In the genomic region with DNA sequence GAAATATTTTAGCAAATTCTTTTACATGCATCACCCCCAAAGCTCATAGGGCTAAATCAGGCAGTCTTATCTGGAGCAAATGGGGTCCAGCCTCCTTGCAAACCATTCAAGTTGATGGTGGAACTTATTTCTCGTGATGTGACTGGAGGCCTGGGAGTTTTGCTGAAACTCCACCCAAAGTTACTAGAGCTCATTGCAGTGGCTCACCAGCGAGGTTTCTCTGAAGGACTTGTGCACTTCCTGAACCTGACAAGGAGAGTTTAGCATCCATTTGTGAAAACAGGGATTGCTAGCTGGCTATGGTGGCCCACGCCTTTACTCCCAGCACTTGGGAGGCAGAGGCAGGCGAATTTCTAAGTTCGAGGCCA, we compare ENCODE assay signal across 12 mouse cellular contexts. TPM values are rescaled to one million over a fixed set of nuclear protein-coding genes. Genes with fewer than 3 reads are reported as not detected.
DNase-seq lines count a peak whose midpoint lies in the region; ATAC-seq and TF ChIP-seq lines count a peak whose summit lies in the region.
"Had no signal": no experiment of that assay in that cellular context is flagged by ENCODE, and none has a peak within 500 bp of the region (broad histone marks: within the 10 kb centered on the region; RNA-seq: fewer than 3 reads in every experiment).

No protein-coding gene starts in this region.

- no peak overlapping the region for H3K9ac ChIP-seq in forebrain, embryonic 12.5 days
- H3K9ac ChIP-seq in liver, embryonic 11.5 days (ENCODE audit: low read depth, low read length), result peak overlapping the region; percentile 91
- H3K9ac ChIP-seq in limb, embryonic 13.5 days, result peak overlapping the region; percentile 93; the same call in 1 of the 2 replicates
- no peak overlapping the region for H3K9ac ChIP-seq in hindbrain, postnatal 0 days (replicated peaks; ENCODE audit: low read length)
- H3K9ac ChIP-seq: limb, embryonic 12.5 days had no signal

- DNase-seq in forebrain, embryonic 10.5 days (ENCODE audit: extremely low spot score, low spot score), result no peak
- DNase-seq in liver, embryonic 11.5 days (ENCODE audit: low spot score), result no peak
- DNase-seq in liver, result no peak
- DNase-seq in hindbrain, postnatal 0 days (ENCODE audit: low spot score), result no peak

- no peak overlapping the region for H3K4me2 ChIP-seq in forebrain, embryonic 12.5 days
- no peak overlapping the region; the same call in none of the 2 replicates for H3K4me2 ChIP-seq in liver, embryonic 11.5 days
- H3K4me2 ChIP-seq in limb, embryonic 13.5 days (replicated peaks), result no peak overlapping the region
- no peak overlapping the region for H3K4me2 ChIP-seq in hindbrain, postnatal 0 days (ENCODE audit: low read depth, low read length)
- H3K4me2 ChIP-seq: embryonic facial prominence, embryonic 12.5 days had no signal

- H3K27ac ChIP-seq in forebrain, embryonic 10.5 days, result no peak overlapping the region
- H3K27ac ChIP-seq in forebrain, embryonic 12.5 days, result no peak overlapping the region
- no peak overlapping the region for H3K27ac ChIP-seq in liver, embryonic 11.5 days (ENCODE audit: low read depth, low read length)
- H3K27ac ChIP-seq in limb, embryonic 13.5 days, result no peak overlapping the region
- no peak overlapping the region for H3K27ac ChIP-seq in hindbrain, postnatal 0 days

- ATAC-seq in forebrain, embryonic 12.5 days (ENCODE audit: low FRiP score), result no peak
- ATAC-seq in liver, embryonic 11.5 days (replicated peaks; ENCODE audit: low FRiP score), result no peak
- no peak for ATAC-seq in limb, embryonic 13.5 days (ENCODE audit: low FRiP score, low read depth)
- no peak for ATAC-seq in frontal cortex, adult (ENCODE audit: low TSS enrichment)
- no peak for ATAC-seq in hindbrain, postnatal 0 days

- H3K4me1 ChIP-seq in forebrain, embryonic 10.5 days, result peaks cover 33% of the 10 kb centered on the region
- peaks cover 28% of the 10 kb centered on the region for H3K4me1 ChIP-seq in forebrain, embryonic 12.5 days
- H3K4me1 ChIP-seq in liver, embryonic 11.5 days (replicated peaks; ENCODE audit: control insufficient read depth, insufficient read depth, low read length), result peaks cover 17% of the 10 kb centered on the region
- peaks cover 51% of the 10 kb centered on the region for H3K4me1 ChIP-seq in E14TG2a.4 (replicated peaks; ENCODE audit: low read depth, low read length)
- H3K4me1 ChIP-seq in limb, embryonic 13.5 days, result peaks cover 27% of the 10 kb centered on the region
- H3K4me1 ChIP-seq in hindbrain, postnatal 0 days (ENCODE audit: insufficient read depth, low read length), result peaks cover 19% of the 10 kb centered on the region

- H3K36me3 ChIP-seq in forebrain, embryonic 10.5 days (replicated peaks), result peaks cover 9% of the 10 kb centered on the region; the same call in 1 of the 2 replicates
- H3K36me3 ChIP-seq in forebrain, embryonic 12.5 days (replicated peaks), result no peaks in the 10 kb centered on the region
- H3K36me3 ChIP-seq in liver, embryonic 11.5 days (ENCODE audit: control insufficient read depth, insufficient read depth, low read length), result no peaks in the 10 kb centered on the region
- peaks cover 23% of the 10 kb centered on the region for H3K36me3 ChIP-seq in E14TG2a.4 (ENCODE audit: insufficient read depth, low read length)
- H3K36me3 ChIP-seq in limb, embryonic 13.5 days, result no peaks in the 10 kb centered on the region; the same call in 1 of the 2 replicates
- no peaks in the 10 kb centered on the region for H3K36me3 ChIP-seq in hindbrain, postnatal 0 days (ENCODE audit: insufficient read depth, low read length)
- H3K36me3 ChIP-seq: embryonic facial prominence, embryonic 12.5 days; hindbrain, embryonic 15.5 days had no signal

- H3K9me3 ChIP-seq in forebrain, embryonic 10.5 days, result no peaks in the 10 kb centered on the region
- no peaks in the 10 kb centered on the region for H3K9me3 ChIP-seq in forebrain, embryonic 12.5 days
- no peaks in the 10 kb centered on the region for H3K9me3 ChIP-seq in liver, embryonic 11.5 days (ENCODE audit: control insufficient read depth, low read length)
- H3K9me3 ChIP-seq in E14TG2a.4 (ENCODE audit: low read length), result no peaks in the 10 kb centered on the region
- no peaks in the 10 kb centered on the region for H3K9me3 ChIP-seq in limb, embryonic 13.5 days
- no peaks in the 10 kb centered on the region for H3K9me3 ChIP-seq in hindbrain, postnatal 0 days (ENCODE audit: low read length)
- H3K9me3 ChIP-seq: embryonic facial prominence, embryonic 12.5 days; hindbrain, embryonic 15.5 days; limb, embryonic 12.5 days had no signal

- no peaks in the 10 kb centered on the region for H3K27me3 ChIP-seq in forebrain, embryonic 10.5 days (ENCODE audit: poor library complexity, severe bottlenecking)
- no peaks in the 10 kb centered on the region for H3K27me3 ChIP-seq in forebrain, embryonic 12.5 days
- no peaks in the 10 kb centered on the region for H3K27me3 ChIP-seq in liver, embryonic 11.5 days (replicated peaks; ENCODE audit: control insufficient read depth, insufficient read depth, low read length)
- H3K27me3 ChIP-seq in E14TG2a.4 (ENCODE audit: insufficient read depth, low read length), result no peaks in the 10 kb centered on the region
- H3K27me3 ChIP-seq in limb, embryonic 13.5 days, result no peaks in the 10 kb centered on the region
- no peaks in the 10 kb centered on the region for H3K27me3 ChIP-seq in hindbrain, postnatal 0 days (ENCODE audit: insufficient read depth, low read length)
- H3K27me3 ChIP-seq: CH12.LX; embryonic facial prominence, embryonic 12.5 days; hindbrain, embryonic 15.5 days; limb, embryonic 12.5 days had no signal

- 79% methylated on average over 5 of the region's 5 CpGs for WGBS in forebrain, embryonic 10.5 days
- WGBS in forebrain, embryonic 12.5 days, result 82% methylated on average over 5 of the region's 5 CpGs
- WGBS in liver, embryonic 11.5 days, result 77% methylated on average over 5 of the region's 5 CpGs
- 77% methylated on average over 5 of the region's 5 CpGs for WGBS in limb, embryonic 13.5 days
- WGBS in hindbrain, postnatal 0 days, result 83% methylated on average over 5 of the region's 5 CpGs

- no peak for TF ChIP-seq CTCF in E14TG2a.4 (conservative IDR thresholded peaks at IDR 0.05; ENCODE audit: low read length)
- no peak for TF ChIP-seq CTCF in hindbrain, postnatal 0 days (IDR thresholded peaks at IDR 0.05; ENCODE audit: low read depth)

- H3K4me3 ChIP-seq in forebrain, embryonic 10.5 days, result peak overlapping the region; percentile 73; the same call in 1 of the 2 replicates
- no peak overlapping the region for H3K4me3 ChIP-seq in forebrain, embryonic 12.5 days (replicated peaks)
- H3K4me3 ChIP-seq in liver, embryonic 11.5 days (ENCODE audit: low read depth, low read length), result no peak overlapping the region
- H3K4me3 ChIP-seq in E14TG2a.4 (replicated peaks; ENCODE audit: low read length), result peak overlapping the region; percentile 88
- no peak overlapping the region for H3K4me3 ChIP-seq in limb, embryonic 13.5 days
- no peak overlapping the region for H3K4me3 ChIP-seq in hindbrain, postnatal 0 days (ENCODE audit: low read length)

RNA-seq across cellular contexts. Expression of a gene that starts 15.9 kb away (rescaled TPM):
- polyA plus RNA-seq in forebrain, embryonic 10.5 days (2016; fragmentation: Nextera tagmentation; extraction: Ambion mirVana), result 2.4 and 2.8 TPM in 2 replicates
- polyA plus RNA-seq in forebrain, embryonic 12.5 days (2016; fragmentation: Nextera tagmentation; extraction: Ambion mirVana), result 2.8 and 4.6 TPM in 2 replicates
- polyA plus RNA-seq in liver, embryonic 11.5 days (2014; fragmentation: Nextera tagmentation; extraction: Ambion mirVana), result 2.1 and 3.1 TPM in 2 replicates
- 3.1 and 5.9 TPM in 2 replicates for polyA plus RNA-seq in limb, embryonic 13.5 days (2015; fragmentation: Nextera tagmentation; extraction: Ambion mirVana)
- 17.4 and 22.6 TPM in 2 replicates for total RNA-seq in hindbrain, postnatal 0 days (2014; rRNA removed)
- polyA plus RNA-seq in hindbrain, postnatal 0 days (2015; fragmentation: Nextera tagmentation; extraction: Ambion mirVana), result 8.2 and 10.2 TPM in 2 replicates

RNA-seq across cellular contexts. Expression of a gene that starts 32.1 kb away (rescaled TPM):
- polyA plus RNA-seq in forebrain, embryonic 10.5 days (2016; fragmentation: Nextera tagmentation; extraction: Ambion mirVana), result 9.0 and 9.5 TPM in 2 replicates
- 3.9 and 6.8 TPM in 2 replicates for polyA plus RNA-seq in forebrain, embryonic 12.5 days (2016; fragmentation: Nextera tagmentation; extraction: Ambion mirVana)
- polyA plus RNA-seq in liver, embryonic 11.5 days (2014; fragmentation: Nextera tagmentation; extraction: Ambion mirVana), result 1.7 and 3.5 TPM in 2 replicates
- 68.0 and 81.3 TPM in 2 replicates for polyA plus RNA-seq in limb, embryonic 13.5 days (2015; fragmentation: Nextera tagmentation; extraction: Ambion mirVana)
- 1.1 and 2.8 TPM in 2 replicates for total RNA-seq in hindbrain, postnatal 0 days (2014; rRNA removed)
- 1.2 and 1.4 TPM in 2 replicates for polyA plus RNA-seq in hindbrain, postnatal 0 days (2015; fragmentation: Nextera tagmentation; extraction: Ambion mirVana)

RNA-seq across cellular contexts. Expression of a gene that starts 38.4 kb away (rescaled TPM):
- polyA plus RNA-seq in forebrain, embryonic 10.5 days (2016; fragmentation: Nextera tagmentation; extraction: Ambion mirVana), result 16.3 and 17.3 TPM in 2 replicates
- polyA plus RNA-seq in forebrain, embryonic 12.5 days (2016; fragmentation: Nextera tagmentation; extraction: Ambion mirVana), result 17.3 and 18.0 TPM in 2 replicates
- polyA plus RNA-seq in liver, embryonic 11.5 days (2014; fragmentation: Nextera tagmentation; extraction: Ambion mirVana), result 10.7 and 15.0 TPM in 2 replicates
- polyA plus RNA-seq in limb, embryonic 13.5 days (2015; fragmentation: Nextera tagmentation; extraction: Ambion mirVana), result 14.7 and 17.1 TPM in 2 replicates
- total RNA-seq in hindbrain, postnatal 0 days (2014; rRNA removed), result 11.3 and 13.4 TPM in 2 replicates
- polyA plus RNA-seq in hindbrain, postnatal 0 days (2015; fragmentation: Nextera tagmentation; extraction: Ambion mirVana), result 13.0 and 14.0 TPM in 2 replicates

RNA-seq across cellular contexts. Expression of a gene that starts 49.9 kb away (rescaled TPM):
- polyA plus RNA-seq in forebrain, embryonic 10.5 days (2016; fragmentation: Nextera tagmentation; extraction: Ambion mirVana), result 27.2 and 30.3 TPM in 2 replicates
- 26.0 and 26.6 TPM in 2 replicates for polyA plus RNA-seq in forebrain, embryonic 12.5 days (2016; fragmentation: Nextera tagmentation; extraction: Ambion mirVana)
- polyA plus RNA-seq in liver, embryonic 11.5 days (2014; fragmentation: Nextera tagmentation; extraction: Ambion mirVana), result 23.4 and 24.8 TPM in 2 replicates
- 18.0 and 19.6 TPM in 2 replicates for polyA plus RNA-seq in limb, embryonic 13.5 days (2015; fragmentation: Nextera tagmentation; extraction: Ambion mirVana)
- 20.0 and 32.2 TPM in 2 replicates for total RNA-seq in hindbrain, postnatal 0 days (2014; rRNA removed)
- 16.9 and 18.6 TPM in 2 replicates for polyA plus RNA-seq in hindbrain, postnatal 0 days (2015; fragmentation: Nextera tagmentation; extraction: Ambion mirVana)

RNA-seq across cellular contexts. Expression of a gene that starts 59.5 kb away (rescaled TPM):
- polyA plus RNA-seq in forebrain, embryonic 10.5 days (2016; fragmentation: Nextera tagmentation; extraction: Ambion mirVana), result 10.0 and 10.4 TPM in 2 replicates
- polyA plus RNA-seq in forebrain, embryonic 12.5 days (2016; fragmentation: Nextera tagmentation; extraction: Ambion mirVana), result 8.7 and 9.8 TPM in 2 replicates
- polyA plus RNA-seq in liver, embryonic 11.5 days (2014; fragmentation: Nextera tagmentation; extraction: Ambion mirVana), result 8.7 and 10.0 TPM in 2 replicates
- polyA plus RNA-seq in limb, embryonic 13.5 days (2015; fragmentation: Nextera tagmentation; extraction: Ambion mirVana), result 7.5 and 9.5 TPM in 2 replicates
- total RNA-seq in hindbrain, postnatal 0 days (2014; rRNA removed), result 8.3 and 8.8 TPM in 2 replicates
- 6.1 and 6.3 TPM in 2 replicates for polyA plus RNA-seq in hindbrain, postnatal 0 days (2015; fragmentation: Nextera tagmentation; extraction: Ambion mirVana)

Comparison
In these comparisons a context has a peak if more than half of its experiments do, and no peak if none do; other contexts are left out.
1. H3K4me3 ChIP-seq: peak in forebrain, embryonic 10.5 days (single experiment) and E14TG2a.4 (single experiment); none in forebrain, embryonic 12.5 days (single experiment), liver, embryonic 11.5 days (single experiment), limb, embryonic 13.5 days (single experiment) and hindbrain, postnatal 0 days (single experiment).
2. H3K9ac ChIP-seq: peak in liver, embryonic 11.5 days (single experiment) and limb, embryonic 13.5 days (single experiment); none in forebrain, embryonic 12.5 days (single experiment) and hindbrain, postnatal 0 days (single experiment).